Mouse (Mus musculus): ENCODE results near the gene Washc1. TPM values are rescaled to one million over a fixed set of nuclear protein-coding genes. Genes with fewer than 3 reads are reported as not detected.
"Not testable (repeated sequence)": the region's sequence is repeated elsewhere in the genome, so short reads cannot be mapped to it uniquely, and the experiment has no call there.

Gene Washc1
- polyA plus RNA-seq (2015; fragmentation: Nextera tagmentation; extraction: Ambion mirVana): 36.8 and 37.4 TPM in 2 replicates

DNA sequence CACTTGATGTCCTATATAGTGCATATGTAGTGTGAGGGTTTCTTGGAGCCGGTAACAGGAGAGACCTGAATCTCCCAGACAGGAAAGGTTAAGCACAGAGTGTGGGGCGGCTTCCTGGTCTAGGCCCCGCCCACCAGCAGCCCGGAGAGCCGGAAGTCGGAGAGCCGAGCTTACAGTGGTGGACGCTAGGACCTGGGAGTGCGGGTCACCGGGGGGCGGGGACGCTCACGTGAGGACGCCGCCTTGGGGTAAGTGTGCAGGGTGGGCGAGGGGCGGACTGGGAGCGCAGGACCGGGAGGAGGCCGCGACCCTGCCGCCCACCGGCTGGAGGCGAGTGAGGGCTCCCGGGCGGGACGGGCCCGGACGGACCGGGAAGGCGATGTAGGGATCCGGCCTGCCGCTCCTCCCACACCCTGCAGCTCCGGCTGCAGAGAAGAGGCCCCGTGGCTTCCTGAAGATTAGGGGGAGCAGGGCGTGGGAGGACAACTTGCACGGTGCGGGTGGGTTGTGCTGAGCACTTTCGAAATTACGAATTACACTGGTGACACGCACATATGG, at the start of gene Washc1:
Gene Washc1, plus strand, starts transcription at position 144 of the 558 bp plus-strand sequence.
- Histone ChIP-seq H3K27me3 (no peaks in the 10 kb centered on the region), H3K9ac (peak within 1 kb of the TSS; percentile 84), H3K36me3 (ENCODE audit: poor library complexity, severe bottlenecking) (peaks cover 29% of the 10 kb centered on the region), H3K4me1 (peaks cover 15% of the 10 kb centered on the region), H3K9me3 (replicated peaks) (no peaks in the 10 kb centered on the region), H3K4me2 (peak within 1 kb of the TSS; percentile 69), H3K4me3 (peak within 1 kb of the TSS; percentile 70), H3K27ac (peak within 1 kb of the TSS; percentile 19; the same call in 1 of the 2 replicates)
- under 1% methylated on average over 41 of the region's 41 CpGs for WGBS
- peak; percentile 98 for ATAC-seq

DNA sequence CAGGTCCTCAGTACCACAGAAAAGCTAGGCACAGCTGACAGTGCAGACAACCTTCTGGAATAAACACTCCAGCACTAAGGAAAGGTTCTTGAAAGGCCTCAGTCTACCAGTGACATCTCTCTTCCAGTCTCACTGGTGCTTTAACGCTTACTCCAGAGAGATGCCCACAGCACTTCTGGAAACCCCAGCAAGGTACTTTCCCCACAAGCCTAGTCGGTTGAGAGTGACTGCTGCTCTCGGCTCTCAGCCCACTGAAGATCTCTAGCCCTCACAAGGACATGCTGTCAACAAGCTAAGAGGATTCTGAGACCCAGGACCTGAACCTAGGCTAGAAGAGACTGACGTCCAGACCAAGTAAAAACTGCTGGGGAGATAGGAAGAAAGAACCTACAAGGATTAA, 46.2 kb upstream of the Washc1 start:
- H3K4me3 ChIP-seq: no peak overlapping the region
- no peak overlapping the region for H3K4me2 ChIP-seq
- ATAC-seq: no peak
- H3K9me3 ChIP-seq (replicated peaks): no peaks in the 10 kb centered on the region
- H3K4me1 ChIP-seq: 0 out of 2 replicates have a peak, but pooled peaks cover 7% of the 10 kb centered on the region
- 85% methylated on average over 4 of the region's 4 CpGs for WGBS
- H3K36me3 ChIP-seq (ENCODE audit: poor library complexity, severe bottlenecking): no peaks in the 10 kb centered on the region
- no peaks in the 10 kb centered on the region for H3K27me3 ChIP-seq
- no peak overlapping the region for H3K9ac ChIP-seq
- H3K27ac ChIP-seq: no peak overlapping the region

DNA sequence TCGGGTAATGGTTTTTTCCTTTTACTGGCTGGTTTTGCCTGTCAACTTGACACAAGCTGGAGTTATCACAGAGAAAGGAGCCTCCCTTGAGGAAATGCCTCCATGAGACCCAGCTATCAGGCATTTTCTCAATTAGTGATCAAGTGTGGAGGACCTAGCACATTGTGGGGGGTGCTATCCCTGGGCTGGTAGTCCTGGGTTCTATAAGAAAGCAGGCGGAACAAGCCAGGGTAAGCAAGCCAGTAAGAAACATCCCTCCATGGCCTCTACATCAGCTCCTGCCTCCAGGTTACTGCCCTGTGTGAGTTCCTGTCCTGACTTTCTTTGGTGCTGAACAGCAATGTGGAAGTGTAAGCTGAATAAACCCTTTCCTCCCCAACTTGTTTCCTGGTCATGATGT, 42.3 kb upstream of the Washc1 start:
- H3K27me3 ChIP-seq; H3K27ac ChIP-seq; H3K4me3 ChIP-seq; H3K9ac ChIP-seq; H3K4me2 ChIP-seq; H3K4me1 ChIP-seq; H3K9me3 ChIP-seq (replicated peaks); H3K36me3 ChIP-seq (ENCODE audit: poor library complexity, severe bottlenecking); ATAC-seq: not testable (repeated sequence)
- 96% methylated on average over 2 of the region's 2 CpGs for whole genome bisulfite sequencing

DNA sequence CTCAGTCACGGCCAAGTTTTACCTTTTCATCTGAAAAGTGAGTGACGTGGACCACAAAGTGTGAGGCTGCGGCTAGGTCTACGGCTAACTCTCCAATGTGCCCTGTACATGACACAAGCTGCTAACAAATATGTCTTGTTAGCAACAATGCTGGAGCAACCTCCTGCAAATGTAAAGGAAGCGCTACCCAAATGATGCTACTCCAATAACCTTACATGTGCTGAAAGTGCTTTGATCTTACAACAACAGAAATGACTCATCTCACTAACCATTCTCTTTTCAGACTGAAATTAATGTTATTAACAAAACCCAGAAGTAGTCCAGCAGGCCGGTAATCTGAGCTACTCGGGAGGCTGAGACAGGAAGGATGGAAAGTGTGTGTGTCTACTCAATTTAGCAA, 37.4 kb upstream of the Washc1 start:
- no peak overlapping the region for H3K27ac ChIP-seq
- H3K36me3 ChIP-seq (ENCODE audit: poor library complexity, severe bottlenecking): no peaks in the 10 kb centered on the region
- no peak for ATAC-seq
- H3K9me3 ChIP-seq (replicated peaks): no peaks in the 10 kb centered on the region
- H3K4me3 ChIP-seq: no peak overlapping the region
- no peak overlapping the region for H3K9ac ChIP-seq
- 90% methylated on average over 7 of the region's 7 CpGs for WGBS
- H3K4me1 ChIP-seq: peaks cover 19% of the 10 kb centered on the region
- no peak overlapping the region for H3K4me2 ChIP-seq
- H3K27me3 ChIP-seq: no peaks in the 10 kb centered on the region

DNA sequence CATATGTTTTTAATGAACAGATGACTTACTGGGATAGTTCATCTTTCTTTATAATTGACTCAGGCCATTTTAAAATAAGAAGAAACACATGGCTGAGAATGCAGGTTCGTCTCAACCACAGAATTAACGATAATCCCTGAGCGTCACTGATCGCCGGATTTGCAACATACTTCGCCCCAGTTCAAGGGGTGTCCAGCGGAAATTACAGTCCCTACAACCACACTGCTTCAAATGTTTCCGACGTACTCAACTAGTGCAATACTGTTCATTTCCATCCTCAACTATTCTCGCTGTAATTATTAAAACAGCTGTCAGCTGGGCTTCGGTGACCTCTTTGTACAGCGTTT, 35.5 kb upstream of the Washc1 start:
- no peak for ATAC-seq
- Histone ChIP-seq H3K4me1 (peaks cover 19% of the 10 kb centered on the region), H3K27me3 (no peaks in the 10 kb centered on the region), H3K36me3 (ENCODE audit: poor library complexity, severe bottlenecking) (peaks cover 16% of the 10 kb centered on the region), H3K9me3 (replicated peaks) (no peaks in the 10 kb centered on the region), H3K4me2 (peak overlapping the region; percentile 84), H3K4me3 (peak overlapping the region; percentile 94), H3K9ac (peak overlapping the region; percentile 91), H3K27ac (0 out of 2 replicates have a peak overlapping the region, but pooled peaks have one; percentile 95)
- 2% methylated on average over 12 of the region's 12 CpGs for WGBS

DNA sequence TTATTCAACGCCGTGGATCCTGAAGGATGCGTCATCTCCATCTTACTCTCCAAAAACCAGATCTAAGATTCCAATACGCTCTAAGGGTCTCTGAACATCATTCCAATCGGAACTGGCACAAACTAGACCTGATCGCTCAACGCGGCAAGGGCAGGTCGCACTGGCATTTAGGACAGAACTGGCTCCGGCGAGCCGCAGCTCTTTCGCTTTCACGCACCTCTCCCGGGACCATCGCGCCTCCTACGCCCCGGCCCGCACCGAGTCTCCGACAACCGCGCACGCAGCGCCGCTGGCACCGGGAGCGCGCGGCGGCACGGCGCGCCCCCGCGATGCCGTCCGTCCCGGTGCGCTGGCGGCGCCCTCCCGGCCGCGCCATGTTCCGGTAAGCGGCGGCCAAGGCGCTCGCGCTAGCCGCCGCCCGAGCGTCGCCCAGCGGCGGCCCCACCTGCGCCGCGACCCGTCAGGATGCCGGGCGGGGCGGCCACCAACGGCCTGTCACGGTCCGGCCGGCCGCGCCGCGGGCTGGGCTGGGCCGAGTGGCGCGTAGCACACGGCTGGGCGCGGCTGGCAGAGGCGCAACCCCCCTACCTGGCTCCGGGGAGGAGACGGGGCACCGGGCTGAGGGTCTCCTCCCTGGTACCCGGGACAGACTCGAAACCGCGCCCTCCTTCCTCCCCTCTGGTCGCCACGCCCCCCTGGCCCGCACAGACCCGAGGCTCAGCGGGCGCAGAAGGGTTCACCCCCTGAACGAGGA, 35.0 kb upstream of the Washc1 start:
- H3K27ac ChIP-seq: peak overlapping the region; percentile 95
- under 1% methylated on average over 73 of the region's 95 CpGs for WGBS
- peaks cover 21% of the 10 kb centered on the region for H3K36me3 ChIP-seq (ENCODE audit: poor library complexity, severe bottlenecking)
- H3K4me1 ChIP-seq: peaks cover 19% of the 10 kb centered on the region
- no peaks in the 10 kb centered on the region for H3K9me3 ChIP-seq (replicated peaks)
- peak; percentile 88 for ATAC-seq
- H3K9ac ChIP-seq: peak overlapping the region; percentile 91
- peak overlapping the region; percentile 84 for H3K4me2 ChIP-seq
- no peaks in the 10 kb centered on the region for H3K27me3 ChIP-seq
- peak overlapping the region; percentile 94 for H3K4me3 ChIP-seq

DNA sequence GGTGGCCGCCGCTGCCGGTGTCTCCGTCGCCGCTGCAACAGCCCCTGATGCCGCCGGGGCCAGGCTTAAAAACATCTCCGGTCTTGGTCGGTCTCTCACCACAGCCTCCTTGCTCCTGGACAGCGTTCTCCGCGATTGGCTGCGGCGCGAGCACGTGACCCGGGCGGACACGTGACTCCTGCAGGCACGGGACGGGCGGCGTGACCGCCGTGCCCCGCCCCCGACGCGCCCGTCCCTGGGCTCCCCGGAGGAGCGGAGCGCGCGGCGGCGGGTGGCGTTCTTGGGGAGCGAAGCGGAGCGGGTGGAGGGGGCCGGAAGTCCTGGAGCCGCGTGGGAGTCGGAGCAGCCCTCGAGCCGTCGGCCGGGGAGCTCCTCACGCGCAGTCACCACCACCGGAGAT, 34.4 kb upstream of the Washc1 start, which contains the start of gene Ankrd12:
Gene Ankrd12, minus strand, starts transcription at position 156 of the 400 bp plus-strand sequence.
- no peaks in the 10 kb centered on the region for H3K9me3 ChIP-seq (replicated peaks)
- H3K36me3 ChIP-seq (ENCODE audit: poor library complexity, severe bottlenecking): peaks cover 22% of the 10 kb centered on the region
- no peaks in the 10 kb centered on the region for H3K27me3 ChIP-seq
- H3K9ac ChIP-seq: peak within 1 kb of the TSS; percentile 91
- WGBS: under 1% methylated on average over 52 of the region's 53 CpGs
- ATAC-seq: peak; percentile 98
- H3K4me1 ChIP-seq: peaks cover 19% of the 10 kb centered on the region
- H3K4me3 ChIP-seq: peak within 1 kb of the TSS; percentile 94
- H3K27ac ChIP-seq: peak within 1 kb of the TSS; percentile 95
- peak within 1 kb of the TSS; percentile 84 for H3K4me2 ChIP-seq

DNA sequence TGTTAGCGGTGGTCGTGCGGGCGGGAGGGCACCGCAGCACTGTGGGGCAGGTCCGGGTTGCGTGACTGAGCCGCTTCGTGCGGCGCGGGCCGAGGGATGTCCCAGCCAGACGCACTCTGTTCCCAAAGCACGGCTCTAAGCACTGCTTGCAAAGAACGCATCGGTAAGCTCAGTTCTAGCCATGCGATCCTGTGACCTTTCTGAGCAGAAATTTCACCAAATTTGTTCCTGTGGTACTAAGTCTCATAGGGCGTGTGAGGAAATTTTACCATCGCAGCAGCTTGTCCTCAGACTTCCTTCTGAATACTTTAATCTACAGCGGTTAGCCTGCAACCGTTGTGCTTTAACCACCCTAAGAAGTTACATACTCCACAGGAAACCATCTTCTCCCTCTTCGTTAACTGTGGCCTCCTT, 33.9 kb upstream of the Washc1 start:
- 1% methylated on average over 23 of the region's 23 CpGs for WGBS
- H3K4me1 ChIP-seq: peaks cover 19% of the 10 kb centered on the region
- peak; percentile 73 for ATAC-seq
- H3K36me3 ChIP-seq (ENCODE audit: poor library complexity, severe bottlenecking): peaks cover 22% of the 10 kb centered on the region
- no peaks in the 10 kb centered on the region for H3K9me3 ChIP-seq (replicated peaks)
- H3K9ac ChIP-seq: peak overlapping the region; percentile 91
- H3K27me3 ChIP-seq: no peaks in the 10 kb centered on the region
- H3K27ac ChIP-seq: peak overlapping the region; percentile 95
- H3K4me3 ChIP-seq: peak overlapping the region; percentile 94
- peak overlapping the region; percentile 84 for H3K4me2 ChIP-seq

DNA sequence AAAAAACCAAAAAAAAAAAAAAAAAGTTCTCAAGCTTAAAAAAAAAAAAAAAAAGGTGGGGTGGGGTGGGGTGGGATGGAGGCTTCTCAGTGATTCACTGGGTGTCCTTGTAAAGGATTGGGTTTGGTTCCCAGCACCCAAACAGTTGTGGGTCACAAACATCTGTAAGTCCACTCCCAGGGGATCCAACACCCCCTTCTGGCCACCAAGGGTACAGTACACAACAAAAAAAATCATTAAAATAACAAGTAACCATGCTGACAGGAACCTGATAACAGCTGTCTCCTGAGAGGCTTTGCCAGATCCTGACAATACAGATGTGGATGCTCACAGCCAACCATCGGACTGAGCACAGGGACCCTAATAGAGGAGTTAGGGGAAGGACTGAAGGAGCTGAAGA, 26.9 kb upstream of the Washc1 start:
- H3K4me2 ChIP-seq: no peak overlapping the region
- H3K9ac ChIP-seq: no peak overlapping the region
- 90% methylated on average over 1 of the region's 1 CpGs for WGBS
- H3K36me3 ChIP-seq (ENCODE audit: poor library complexity, severe bottlenecking): peaks cover 57% of the 10 kb centered on the region
- H3K27ac ChIP-seq: no peak overlapping the region
- H3K27me3 ChIP-seq: no peaks in the 10 kb centered on the region
- no peak overlapping the region for H3K4me3 ChIP-seq
- no peaks in the 10 kb centered on the region for H3K4me1 ChIP-seq
- no peak for ATAC-seq
- no peaks in the 10 kb centered on the region for H3K9me3 ChIP-seq (replicated peaks)

DNA sequence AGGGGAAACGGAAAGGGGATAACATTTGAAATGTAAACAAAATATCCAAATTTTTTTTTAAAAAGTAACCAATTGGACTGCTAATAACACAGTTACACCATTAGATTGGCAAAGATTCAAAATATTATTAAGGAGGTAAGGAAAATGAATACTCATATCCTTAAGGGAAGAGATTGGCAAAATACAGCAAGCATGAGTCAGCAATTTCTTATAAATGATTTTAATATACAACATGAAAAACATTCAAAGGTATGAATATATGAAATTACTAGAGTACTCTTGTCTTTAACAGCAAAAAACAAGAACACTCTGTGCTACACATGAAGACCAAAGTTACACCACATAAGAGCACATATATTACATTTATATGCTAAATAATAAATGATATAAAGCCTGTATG, 26.3 kb upstream of the Washc1 start:
- no peak overlapping the region for H3K4me3 ChIP-seq
- no peak overlapping the region for H3K9ac ChIP-seq
- H3K27ac ChIP-seq: no peak overlapping the region
- H3K36me3 ChIP-seq (ENCODE audit: poor library complexity, severe bottlenecking): peaks cover 56% of the 10 kb centered on the region
- 93% methylated on average over 1 of the region's 1 CpGs for WGBS
- H3K9me3 ChIP-seq (replicated peaks): no peaks in the 10 kb centered on the region
- no peak for ATAC-seq
- H3K4me1 ChIP-seq: no peaks in the 10 kb centered on the region
- H3K4me2 ChIP-seq: no peak overlapping the region
- no peaks in the 10 kb centered on the region for H3K27me3 ChIP-seq

DNA sequence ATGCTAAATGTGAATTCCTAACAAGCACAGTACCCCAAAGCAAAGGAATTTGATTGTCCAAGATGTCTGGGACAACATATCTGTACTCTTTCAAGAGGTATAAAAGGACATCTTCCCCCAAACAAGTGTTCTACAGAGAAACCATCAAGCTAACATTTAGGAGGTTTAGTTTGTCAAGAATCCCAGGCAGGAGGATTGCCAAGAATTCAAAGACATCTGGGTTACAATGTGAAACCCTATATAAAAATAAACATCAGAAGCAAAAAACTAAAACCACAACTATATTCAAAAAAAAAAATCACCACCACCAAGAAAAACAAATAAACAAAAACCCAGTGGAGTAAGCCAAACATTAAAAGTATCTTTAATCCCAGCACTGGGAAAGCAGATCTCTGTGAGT, 21.1 kb upstream of the Washc1 start:
- H3K36me3 ChIP-seq (ENCODE audit: poor library complexity, severe bottlenecking): peaks cover 47% of the 10 kb centered on the region
- H3K4me2 ChIP-seq: no peak overlapping the region
- no peaks in the 10 kb centered on the region for H3K27me3 ChIP-seq
- H3K9ac ChIP-seq: no peak overlapping the region
- ATAC-seq: no peak
- H3K4me3 ChIP-seq: no peak overlapping the region
- H3K9me3 ChIP-seq (replicated peaks): no peaks in the 10 kb centered on the region
- no peaks in the 10 kb centered on the region for H3K4me1 ChIP-seq
- no peak overlapping the region for H3K27ac ChIP-seq

DNA sequence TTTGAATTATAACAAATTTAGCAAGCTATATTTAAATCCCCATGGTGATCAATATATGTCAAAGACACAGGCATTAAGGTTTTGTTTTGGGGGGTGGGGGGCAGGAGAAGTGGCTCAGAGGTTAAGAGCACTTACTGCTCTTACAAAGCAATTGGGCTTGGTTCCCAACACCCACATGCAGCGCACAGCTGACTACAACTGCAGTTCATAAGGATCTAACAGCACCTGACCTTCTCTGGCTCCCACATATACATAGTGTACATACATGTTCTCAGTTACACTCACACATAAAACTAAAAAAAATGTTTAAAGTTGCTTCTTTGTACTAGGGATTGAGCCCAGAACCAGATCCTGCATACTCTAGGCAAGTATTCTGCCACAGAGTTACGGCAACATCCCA, 20.0 kb upstream of the Washc1 start:
- no peak overlapping the region for H3K27ac ChIP-seq
- H3K9me3 ChIP-seq (replicated peaks): no peaks in the 10 kb centered on the region
- ATAC-seq: no peak
- H3K27me3 ChIP-seq: no peaks in the 10 kb centered on the region
- H3K36me3 ChIP-seq (ENCODE audit: poor library complexity, severe bottlenecking): peaks cover 36% of the 10 kb centered on the region
- H3K4me3 ChIP-seq: no peak overlapping the region
- WGBS: 86% methylated on average over 2 of the region's 2 CpGs
- H3K9ac ChIP-seq: no peak overlapping the region
- H3K4me2 ChIP-seq: no peak overlapping the region
- H3K4me1 ChIP-seq: no peaks in the 10 kb centered on the region
